Mouse (Mus musculus) spleen, postnatal 10 days (tissue): ENCODE measurements around the gene Dnaja4.

ENCODE experiments used
- DNase-seq, 2 experiments: peaks; one replicate each; pipeline ENCODE4 v3.0.0; 2021 to 2022; ENCODE audit warnings: low spot score in 2 of 2

Dnaja4 gene

DNA sequence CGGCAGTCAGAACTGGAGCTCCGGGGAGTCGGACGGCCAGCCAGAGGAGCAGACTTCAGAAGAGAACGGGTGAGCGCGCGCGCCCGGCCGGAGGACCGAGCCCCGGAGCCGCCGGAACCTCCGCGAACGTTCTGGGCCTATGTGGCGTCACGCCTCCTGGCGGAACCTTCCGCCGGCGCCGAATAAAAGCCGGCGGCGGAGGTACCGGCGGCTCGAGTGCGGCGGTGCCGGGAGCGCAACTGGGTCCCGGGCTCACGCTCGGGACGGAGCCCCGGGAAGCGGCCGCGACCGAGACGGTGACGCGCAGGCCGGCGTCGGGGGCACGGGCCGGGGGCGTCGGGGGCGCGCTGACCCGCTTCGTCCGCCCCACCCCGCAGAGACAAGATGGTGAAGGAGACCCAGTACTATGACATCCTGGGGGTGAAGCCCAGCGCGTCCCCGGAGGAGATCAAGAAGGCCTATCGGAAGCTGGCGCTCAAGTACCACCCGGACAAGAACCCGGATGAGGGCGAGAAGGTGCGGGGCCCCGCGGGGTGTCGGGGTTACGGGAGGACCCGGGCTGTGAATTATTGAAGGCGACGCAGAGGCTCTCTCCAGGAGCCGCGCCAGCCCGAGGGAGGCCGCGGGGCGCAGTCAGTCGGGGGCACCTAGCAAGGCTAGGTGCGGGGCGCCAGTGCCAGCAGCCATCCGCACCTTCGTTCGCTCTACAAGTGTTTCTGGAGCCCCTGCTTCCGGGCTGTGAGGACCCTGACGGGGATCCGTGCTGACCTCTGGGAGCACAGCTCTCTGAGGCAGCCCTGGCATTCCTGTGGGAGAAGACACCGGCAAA lies 886 bp downstream of the Dnaja4 start:
- peak; percentile 77 to 80 for DNase-seq

DNA sequence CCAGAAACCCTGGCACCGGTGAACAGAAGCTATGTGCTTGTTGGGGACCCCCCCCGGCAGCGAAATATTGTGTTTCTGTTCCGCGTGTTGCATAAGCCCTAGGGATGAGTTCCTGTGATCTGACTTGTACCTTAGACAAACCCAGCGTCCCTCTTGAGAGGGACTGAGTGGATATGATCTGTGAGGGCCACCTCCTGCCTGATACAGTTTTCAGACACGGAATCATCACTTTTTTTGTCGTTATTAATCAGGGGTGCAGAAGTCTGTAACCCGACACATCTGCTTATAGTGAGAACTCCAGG lies 1.5 kb downstream of the Dnaja4 start:
- no peak for DNase-seq

DNA sequence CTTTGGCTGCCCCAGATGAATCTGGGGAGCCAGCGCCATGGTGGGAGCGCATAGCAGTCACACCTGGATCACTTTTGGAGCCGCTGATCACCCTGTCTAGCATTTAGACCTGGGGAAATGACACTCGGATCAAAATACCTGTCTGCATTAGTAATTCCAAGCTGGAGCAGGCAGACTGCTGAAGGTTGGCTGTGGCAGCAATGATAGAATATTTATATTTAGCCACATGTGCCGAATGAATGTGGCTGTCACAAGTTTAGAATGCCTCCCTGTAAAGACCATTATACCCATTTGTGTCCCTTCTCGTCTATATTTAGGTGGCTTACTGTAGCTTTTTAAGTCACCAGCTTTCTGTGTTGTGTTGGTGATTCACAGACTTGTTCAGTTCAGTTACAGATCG lies 2.1 kb downstream of the Dnaja4 start:
- no peak for DNase-seq

DNA sequence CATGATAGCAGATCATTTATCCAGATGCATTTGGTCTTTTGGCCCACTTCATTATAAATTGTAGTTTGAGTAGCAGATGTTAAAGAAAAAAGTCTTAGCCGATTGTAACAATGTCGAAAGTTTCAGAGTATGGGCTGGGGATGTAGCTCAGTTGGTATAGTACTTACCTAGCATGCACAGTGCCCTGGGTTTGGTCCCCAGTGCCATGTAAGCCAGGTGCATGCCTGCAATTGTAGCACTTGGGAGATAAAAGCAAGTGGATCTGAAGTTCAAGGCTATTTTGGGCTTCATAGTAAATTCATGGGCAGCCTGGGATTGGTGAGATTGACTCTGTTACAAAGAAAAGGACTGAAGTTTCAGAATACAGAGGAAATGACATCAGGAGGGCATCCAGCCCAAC lies 3.9 kb downstream of the Dnaja4 start:
- DNase-seq, result no peak

DNA sequence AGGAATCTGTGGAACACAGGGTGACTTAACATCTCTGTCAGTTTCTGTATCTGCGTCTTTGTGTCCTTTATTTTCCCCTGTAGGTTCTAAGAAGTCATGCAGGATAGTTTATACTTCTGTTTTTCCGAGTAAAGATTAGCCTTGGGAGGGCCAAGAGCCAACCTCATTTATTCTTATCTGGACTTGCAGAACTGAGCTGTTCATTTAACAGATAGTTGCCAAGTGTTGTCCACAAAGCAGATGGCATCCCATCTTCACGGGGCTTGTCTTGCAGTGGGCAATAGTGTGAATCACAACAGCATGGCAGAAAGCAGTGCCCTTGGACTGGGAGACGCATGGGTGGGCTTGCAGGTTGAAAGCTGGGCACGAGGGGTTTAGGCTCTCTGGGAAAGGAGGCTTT lies 5.7 kb downstream of the Dnaja4 start:
- peak in 1 of 2 experiments; percentile 32 for DNase-seq

DNA sequence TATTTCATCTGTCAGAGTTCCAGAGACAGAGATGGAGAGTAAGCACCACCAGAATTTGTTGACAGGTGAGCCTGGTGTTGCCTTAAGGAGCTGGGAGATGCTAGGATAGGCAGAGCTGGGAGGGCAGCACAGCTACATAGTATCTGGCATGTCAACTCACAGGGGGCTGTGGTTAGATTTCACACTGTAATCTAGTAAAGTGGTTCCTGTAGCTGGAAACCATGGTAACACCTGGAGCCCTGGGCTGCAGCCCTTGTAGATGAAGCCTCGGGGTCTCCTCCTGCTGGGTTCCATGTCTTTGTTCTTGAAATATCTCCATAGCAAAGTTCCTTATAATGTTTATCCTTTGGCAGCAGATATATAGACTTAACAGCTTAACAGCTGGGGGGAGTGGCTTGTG lies 6.9 kb downstream of the Dnaja4 start:
- DNase-seq, result no peak

DNA sequence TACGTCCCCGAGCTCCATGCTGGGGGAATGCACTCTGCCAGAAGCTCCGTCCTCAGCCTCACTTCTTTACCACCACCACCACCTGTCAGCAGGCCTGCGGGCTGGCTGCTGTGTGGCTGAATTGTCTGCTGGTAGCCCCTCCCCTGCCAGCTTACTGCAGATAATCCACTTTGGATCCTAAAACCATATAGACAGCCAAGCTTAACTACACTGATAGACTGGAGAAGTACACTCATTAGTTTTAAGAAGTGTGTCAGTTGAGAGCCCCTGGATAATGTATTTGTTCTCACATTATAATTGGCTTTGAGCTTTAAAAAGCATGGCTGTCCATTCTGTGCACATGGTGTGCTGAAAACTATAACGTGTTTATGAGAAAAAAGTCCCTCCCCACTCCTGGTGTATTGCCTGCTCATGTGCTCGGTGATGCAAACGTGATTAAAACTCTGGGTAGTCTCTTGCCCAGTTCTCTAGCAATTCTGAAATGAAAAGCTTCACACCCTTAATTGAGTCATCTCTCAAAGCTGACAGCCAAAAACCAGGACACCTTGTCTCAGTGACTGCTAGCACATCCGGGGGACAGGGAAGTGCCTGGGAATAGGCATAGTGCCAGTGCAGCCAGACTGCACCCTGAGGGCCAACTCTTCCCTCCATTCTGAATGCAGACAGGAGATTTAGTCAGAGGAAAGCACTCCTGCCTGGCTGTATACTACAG lies 8.8 kb downstream of the Dnaja4 start:
- DNase-seq, result no peak

DNA sequence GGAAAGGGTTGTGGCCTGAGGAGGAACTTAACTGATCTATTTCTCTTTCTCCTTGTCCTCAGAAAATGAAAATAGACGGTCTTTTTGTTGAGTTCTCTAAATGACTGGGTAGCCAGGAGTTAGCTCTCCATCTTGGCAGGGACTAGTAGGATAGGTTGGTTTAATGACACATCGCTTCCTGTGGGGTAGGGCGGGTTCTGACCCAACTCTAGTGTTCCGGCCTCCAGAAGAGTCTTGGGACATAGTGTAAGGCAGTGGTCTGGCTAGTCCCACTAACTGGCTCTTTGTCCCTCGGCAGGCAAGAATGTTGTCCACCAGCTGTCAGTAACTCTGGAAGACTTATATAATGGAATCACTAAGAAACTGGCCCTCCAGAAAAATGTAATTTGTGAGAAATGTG lies 9.4 kb downstream of the Dnaja4 start:
- DNase-seq, result no peak

DNA sequence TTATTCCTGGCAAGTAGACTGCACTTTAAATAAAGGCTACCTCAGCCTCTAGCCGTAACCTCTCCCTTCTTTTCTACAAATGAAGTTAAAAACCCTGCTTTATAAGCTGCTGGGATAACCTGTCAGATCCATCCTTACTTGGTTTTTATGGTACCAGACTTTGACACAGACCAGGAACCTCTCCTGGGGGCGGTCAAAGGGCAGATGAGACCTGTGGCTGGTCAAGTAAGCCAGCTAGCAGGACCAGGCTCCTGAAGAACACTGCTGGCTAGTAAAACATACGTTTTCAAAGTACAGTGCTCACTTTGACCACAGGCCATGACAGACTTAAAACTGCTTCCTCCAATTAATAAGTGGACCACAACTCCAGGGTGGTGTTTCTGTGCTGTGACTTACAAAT lies 17.1 kb downstream of the Dnaja4 start:
- DNase-seq, result no peak

DNA sequence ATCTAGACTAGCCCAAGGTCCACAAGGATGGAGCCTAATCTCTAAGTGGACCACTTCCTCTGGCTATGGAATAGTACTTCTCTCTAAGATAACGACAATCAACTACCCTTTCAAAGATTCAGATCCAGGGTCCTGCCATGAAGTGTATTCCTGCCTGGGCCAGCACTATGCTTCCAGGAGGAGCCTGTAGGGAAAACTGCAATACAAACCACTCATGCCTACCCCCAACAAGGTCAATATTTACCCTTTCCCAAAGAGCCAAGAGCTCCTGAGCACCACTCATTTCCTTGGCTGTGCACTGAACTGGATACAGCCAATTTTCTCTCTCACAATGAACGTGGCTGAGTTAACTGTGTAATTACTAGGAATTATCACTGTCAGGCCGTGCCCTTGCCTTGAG lies 18.9 kb downstream of the Dnaja4 start:
- DNase-seq, result no peak

DNA sequence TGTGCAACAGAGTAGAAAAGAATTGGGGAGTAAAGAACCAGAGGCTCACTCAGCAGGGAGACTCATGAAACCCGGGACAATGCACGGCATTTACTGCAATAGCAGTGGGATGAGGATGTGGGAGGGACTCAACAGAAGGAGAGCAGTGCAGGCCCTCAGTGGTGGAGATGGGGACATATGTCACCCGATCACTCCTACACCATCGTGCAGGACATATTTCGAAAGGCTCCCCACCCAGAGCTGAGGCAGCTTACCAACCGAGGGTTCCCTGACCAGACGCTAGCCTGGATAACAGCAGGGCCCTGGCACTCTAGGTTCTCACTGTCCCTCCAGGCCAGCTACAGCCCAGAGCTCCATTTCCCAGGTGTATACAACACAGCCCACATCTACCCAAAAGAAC lies 23.5 kb downstream of the Dnaja4 start:
- no peak for DNase-seq

DNA sequence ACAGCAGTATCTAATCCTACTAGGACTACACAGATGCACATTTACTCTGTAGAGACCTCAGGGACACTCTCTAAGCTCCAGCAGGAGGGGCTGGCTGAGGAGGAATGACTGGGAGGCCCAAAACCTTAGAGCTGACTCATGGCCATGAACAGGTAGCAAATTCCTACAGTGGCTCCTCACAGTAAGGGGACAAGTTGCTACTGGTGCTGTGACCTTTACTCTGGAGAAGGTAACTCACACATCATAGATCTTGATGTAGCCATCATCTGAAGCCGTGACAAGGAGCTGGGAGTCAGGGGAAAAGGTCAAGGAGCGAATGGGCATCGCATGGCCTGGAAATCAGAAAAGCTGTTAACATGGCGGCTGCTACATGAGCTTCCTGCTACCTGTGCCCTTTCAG lies 23.9 kb downstream of the Dnaja4 start:
- no peak for DNase-seq

DNA sequence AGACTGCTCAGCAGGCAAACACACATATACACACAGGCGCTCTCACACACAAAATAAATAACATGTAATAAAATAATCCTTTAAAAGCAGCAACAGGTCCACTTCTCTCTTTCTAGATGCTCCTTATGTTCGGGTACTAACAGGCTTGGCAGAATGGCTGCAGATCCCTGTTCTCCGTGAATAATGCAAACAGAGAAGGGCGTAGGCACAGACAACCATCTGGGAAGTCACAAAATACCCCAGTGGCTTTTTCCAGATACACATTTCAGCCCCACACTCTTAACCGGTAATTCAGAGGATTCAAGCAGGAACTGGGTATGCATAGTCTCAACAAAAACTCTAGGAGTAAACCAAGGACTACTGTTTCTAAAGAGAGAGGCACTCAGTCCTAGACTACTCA lies 27.6 kb downstream of the Dnaja4 start:
- no peak for DNase-seq

DNA sequence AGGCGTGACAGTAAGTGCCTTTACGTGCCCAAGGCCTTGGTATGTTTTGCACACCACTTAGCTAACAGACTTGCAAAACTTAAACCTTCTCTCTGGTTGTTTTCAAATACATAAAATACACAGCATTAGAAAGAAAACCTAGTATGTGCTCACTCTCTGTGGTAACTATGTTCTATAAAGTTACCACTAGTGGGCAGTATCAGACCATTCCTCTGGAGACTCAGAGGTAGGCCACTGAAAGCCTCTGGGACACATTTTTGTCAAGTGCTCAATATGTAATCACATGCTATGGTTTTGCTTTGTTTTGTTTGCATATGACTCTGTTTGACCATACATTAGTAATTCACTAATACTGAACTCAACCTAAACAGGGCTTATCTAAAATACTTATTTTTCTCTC lies 33.4 kb downstream of the Dnaja4 start:
- DNase-seq, result no peak

DNA sequence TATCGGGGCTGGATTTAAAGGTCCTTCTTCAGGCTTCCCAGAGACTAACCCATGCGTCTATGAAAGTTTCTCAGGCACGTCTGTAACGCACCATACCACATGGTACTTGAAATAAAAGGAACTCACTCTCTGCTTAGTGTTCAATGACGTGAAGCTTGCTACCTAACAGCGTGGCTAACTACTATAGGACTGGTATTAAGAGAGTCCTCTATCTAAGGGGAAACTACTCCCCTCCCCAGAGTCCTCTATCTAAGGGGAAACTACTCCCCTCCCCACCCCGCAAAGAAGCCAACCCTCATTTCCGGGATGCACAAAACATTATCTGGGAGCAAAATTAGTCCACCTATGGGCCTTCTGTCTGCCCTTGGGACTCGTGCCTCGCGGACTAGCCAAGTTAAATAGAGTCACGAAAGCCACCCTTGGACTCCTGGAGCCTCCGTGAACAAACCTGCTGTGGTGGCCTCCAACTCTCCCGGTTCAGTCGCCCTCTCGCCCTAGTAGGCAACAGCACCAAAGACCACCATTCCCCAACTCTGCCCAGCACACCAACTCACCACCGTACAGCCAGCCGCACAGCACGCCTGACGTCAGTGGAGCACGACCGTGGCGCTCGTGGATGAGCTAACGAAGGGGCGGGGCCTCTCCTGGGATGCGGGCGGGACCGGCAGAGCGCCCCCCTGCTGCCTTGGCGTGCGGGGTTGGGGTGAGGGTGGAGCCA lies 35.4 kb downstream of the Dnaja4 start, which contains the start of gene Wdr61:
Gene Wdr61, minus strand, starts transcription at position 599 of the 718 bp plus-strand sequence.
- DNase-seq, result peak; percentile 97 to 99

DNA sequence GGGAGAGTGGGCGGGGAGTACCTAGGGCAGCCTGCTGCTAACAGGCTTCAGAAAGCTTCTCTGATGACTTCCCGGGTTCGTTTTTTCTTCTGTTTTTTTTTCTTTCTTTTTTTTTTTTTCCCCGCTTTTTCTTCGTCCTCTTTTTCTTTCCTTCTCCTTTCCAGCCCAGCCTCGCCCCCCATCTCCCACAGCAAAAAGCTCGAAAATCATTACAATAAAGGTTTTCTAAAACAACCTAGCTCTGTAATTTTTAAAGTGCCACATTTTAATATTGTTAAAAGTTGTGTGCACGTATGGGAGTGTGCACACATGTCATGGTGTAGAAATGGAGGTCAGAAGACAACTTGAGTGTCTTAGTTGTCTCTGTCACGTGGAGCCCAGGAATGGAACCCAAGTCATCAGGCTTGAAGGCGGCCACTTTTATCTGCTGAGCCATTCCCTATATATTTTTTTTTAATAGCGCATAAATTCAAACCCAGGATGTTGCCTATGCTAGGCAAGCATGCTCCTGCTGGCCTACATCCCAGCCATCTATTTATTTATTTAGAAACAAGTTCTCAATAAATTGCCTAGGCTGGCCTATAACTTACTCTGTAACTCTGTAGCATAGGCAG lies 36.1 kb downstream of the Dnaja4 start:
- no peak for DNase-seq

DNA sequence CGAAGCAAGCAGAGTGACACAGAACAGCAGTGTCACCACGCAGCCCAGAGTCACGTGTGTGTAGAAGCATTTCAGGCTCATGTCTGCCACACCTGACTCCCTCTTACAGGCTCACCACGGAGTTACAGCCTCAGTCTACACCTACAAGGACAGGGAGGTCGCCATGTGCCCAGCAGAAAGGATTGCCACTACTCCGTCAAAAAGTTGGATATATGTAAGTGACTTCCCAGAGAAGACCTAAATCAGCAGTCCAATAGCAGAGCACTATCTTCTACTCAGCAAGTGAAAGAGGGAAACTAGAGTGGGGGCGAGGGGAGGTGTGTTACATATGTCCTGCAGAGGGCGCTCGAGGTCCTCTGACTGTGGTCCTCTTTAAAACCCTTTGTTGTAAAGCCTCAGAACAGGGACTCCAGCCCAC lies 37.6 kb downstream of the Dnaja4 start:
- DNase-seq, result peak; percentile 20 to 71

DNA sequence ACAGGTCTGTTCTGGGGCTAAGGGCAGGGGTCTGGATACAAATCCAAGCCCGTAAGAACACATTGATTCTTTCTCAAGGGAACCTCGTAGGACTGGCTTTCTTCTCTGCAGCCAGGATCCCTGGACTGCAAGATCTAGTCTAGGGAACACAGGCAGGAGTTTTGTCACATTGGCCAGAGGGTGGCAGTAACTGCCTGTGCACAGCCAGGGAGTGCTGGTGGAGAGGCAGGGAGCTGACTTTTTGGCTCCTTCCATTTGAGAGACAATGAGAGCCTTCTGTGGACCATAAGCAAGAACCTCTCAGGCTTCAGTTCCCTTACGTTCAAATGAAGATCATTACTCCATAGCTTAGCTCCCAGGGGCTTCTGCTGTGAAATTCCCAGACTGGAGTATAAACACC lies 39.7 kb downstream of the Dnaja4 start:
- DNase-seq, result peak in 1 of 2 experiments; percentile 32

DNA sequence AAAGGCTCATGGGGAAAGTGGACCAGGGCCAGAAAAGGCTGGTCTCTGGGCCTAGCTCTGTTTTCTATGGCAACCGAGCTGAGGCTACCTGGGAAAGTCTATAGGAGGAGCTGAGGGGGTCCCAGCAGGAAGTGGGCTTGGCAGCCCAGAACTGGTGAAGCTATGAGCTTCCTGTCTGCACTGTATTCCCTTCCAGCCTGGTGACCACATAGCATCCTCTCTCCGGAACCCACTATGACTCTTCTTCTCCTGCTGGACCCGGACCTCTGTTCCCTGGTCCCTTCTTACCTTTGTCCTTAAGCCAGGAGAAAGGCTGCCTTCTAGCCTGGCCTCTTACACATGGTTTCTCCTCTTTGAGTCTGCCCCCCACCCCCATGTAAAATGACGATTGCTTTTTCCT lies 45.2 kb downstream of the Dnaja4 start:
- no peak for DNase-seq

DNA sequence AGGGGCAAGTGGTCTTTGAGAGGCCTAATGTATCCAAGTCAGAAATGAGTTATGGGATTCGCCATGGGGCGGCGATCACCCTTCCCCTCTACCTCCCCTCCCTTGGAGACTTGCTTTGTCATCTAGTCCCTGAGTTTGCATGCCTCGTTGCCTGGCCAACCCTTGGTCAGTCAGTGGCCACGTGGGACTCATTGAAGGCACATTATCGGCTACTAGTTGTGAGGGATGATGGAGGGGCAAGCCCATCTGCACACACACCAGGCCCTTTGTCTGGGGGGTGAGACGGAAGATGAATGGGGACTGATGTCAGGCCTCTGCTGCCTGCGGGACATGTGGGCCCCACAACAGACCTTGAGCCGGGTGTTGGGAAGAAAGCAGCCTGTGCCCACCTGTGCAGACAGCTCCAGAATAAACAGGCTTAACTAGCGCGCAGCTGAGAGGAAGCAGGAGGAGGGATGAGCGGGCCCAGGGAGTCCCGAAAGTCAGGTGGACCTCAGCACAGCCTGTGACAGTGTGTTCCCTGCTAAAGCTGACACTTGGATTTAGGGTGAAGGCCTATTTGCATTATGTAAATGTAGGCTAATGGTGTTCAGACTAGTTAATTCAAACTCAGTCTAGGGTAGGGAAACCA lies 47.2 kb downstream of the Dnaja4 start:
- no peak for DNase-seq

DNA sequence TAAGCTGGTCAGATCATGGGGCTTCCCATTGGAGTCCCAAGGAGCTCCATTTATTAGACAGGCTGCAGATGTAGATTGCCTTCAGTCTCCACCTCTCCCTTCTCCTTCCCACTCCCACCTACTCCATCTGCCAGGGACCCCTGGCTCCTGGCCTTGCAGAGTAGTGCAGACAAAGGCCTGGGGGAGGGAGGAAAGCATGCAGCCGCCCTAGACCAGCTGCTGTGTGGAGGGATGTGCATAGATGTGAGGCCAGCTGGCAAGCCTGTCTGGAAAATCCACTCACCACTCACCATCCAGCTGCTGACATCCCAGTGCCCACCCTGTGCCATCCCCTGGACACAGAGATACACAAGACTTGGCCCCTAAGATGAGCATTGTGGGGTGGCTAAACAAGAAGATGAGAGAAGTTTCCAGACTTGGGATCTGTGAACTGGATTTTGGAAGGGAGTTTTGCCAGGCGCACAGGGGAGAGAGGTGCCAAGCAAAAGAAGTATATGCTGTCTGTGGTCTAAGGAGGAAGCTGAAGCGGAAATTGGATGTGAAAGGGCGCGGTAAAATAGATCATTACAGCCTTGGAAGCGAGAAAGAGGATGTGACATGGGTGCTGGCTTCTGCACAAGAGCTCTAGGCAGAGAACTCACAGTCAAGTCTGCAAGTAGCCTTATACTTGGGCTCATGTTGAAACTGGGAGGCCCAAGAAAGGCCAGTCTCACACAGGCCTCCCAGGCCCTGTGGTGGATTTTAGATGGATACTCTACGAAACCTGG lies 51.7 kb downstream of the Dnaja4 start:
- no peak for DNase-seq
